Mouse (Mus musculus): ENCODE results near the gene Satb1. TPM values are rescaled to one million over a fixed set of nuclear protein-coding genes. Genes with fewer than 3 reads are reported as not detected.
A peak's percentile ranks its signal among the peaks of the same experiment; 100 is the strongest.

Satb1 gene
- polyA plus RNA-seq, 1 experiment from 2014 or later: 8.2 TPM

DNA sequence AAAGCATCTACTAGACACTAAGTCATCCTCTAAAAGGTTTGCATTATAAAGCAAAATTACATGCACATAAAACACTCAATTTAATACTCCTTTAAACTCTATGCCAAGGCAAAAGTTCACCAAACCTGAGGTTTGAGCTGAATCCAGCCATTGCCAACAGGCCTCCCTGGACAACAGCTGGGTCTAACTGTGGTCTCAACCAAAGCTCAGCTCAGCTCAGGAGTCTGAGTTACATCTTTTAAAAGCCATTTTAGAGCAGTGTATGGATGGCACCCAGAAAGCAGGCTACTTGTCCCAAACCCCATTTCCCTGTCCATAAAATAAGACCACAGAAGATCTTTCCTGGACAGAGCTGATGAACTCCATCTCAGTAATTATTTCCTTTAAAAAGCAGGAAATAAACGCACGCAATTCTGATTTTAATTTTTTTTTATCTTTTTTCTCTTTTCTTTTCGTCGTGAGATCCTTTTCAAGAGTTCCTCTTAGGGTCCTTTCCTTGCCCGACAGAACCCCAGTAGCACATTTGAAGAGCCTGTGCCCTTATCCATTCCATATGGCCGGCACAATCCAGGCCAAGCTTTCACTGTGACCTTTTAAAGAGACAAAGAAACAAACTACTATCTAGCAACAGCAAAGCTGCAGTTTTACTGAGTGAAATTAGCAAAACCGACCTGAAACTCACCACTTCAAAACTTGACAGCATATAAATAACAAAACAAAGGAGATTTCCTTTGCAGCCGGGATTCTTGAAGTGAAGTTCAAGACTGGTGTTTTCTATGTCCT lies 21.8 kb downstream of the Satb1 start:
- Histone ChIP-seq H3K9me3 (ENCODE audit: control insufficient read depth, low read length) (no peaks in the 10 kb centered on the region), H3K4me1 (replicated peaks; ENCODE audit: control insufficient read depth, insufficient read depth, low read length) (0 out of 2 replicates have a peak, but pooled peaks cover 5% of the 10 kb centered on the region), H3K4me3 (ENCODE audit: low read length) (peak overlapping the region; percentile 86), H3K36me3 (ENCODE audit: control insufficient read depth, insufficient read depth, low read length) (no peaks in the 10 kb centered on the region), H3K9ac (ENCODE audit: low read length) (no peak overlapping the region; the same call in 1 of the 2 replicates), H3K27me3 (ENCODE audit: control insufficient read depth, insufficient read depth, low read depth, low read length) (no peaks in the 10 kb centered on the region; the same call in 1 of the 2 replicates), H3K27ac (ENCODE audit: low read length) (no peak overlapping the region), H3K4me2 (ENCODE audit: low read depth, low read length) (peak overlapping the region; percentile 92)
- ATAC-seq (ENCODE audit: low read depth): 0 out of 2 replicates have a peak, but pooled peaks have one; percentile 46
- 3% methylated on average over 8 of the region's 8 CpGs for WGBS

DNA sequence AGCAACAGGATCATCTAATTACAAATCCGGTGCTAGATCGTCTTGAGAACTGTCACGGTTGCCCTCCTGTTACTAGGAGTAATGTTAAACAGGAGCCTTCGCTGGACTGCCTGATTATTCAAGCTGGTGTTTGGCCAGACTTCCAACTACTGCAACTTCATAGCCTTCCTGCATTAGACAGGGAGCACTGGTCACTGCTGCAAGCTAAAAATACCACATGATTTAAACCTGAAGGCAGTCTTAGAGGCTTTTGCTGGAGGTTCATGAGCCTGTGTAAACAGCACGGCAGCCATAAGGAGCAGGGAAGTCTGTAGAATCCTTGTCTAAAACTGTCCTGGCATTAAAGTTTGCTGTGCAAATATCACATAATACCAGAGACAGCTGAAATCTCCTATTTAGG lies 25.7 kb downstream of the Satb1 start:
- Histone ChIP-seq H3K4me2 (ENCODE audit: low read depth, low read length) (no peak overlapping the region), H3K27me3 (ENCODE audit: control insufficient read depth, insufficient read depth, low read depth, low read length) (no peaks in the 10 kb centered on the region), H3K9me3 (ENCODE audit: control insufficient read depth, low read length) (no peaks in the 10 kb centered on the region), H3K36me3 (ENCODE audit: control insufficient read depth, insufficient read depth, low read length) (no peaks in the 10 kb centered on the region), H3K27ac (ENCODE audit: low read length) (no peak overlapping the region), H3K9ac (ENCODE audit: low read length) (no peak overlapping the region), H3K4me1 (replicated peaks; ENCODE audit: control insufficient read depth, insufficient read depth, low read length) (0 out of 2 replicates have a peak, but pooled peaks cover 5% of the 10 kb centered on the region), H3K4me3 (ENCODE audit: low read length) (no peak overlapping the region)
- WGBS: 52% methylated on average over 5 of the region's 5 CpGs
- peak; percentile 43; the same call in 1 of the 2 replicates for ATAC-seq (ENCODE audit: low read depth)

DNA sequence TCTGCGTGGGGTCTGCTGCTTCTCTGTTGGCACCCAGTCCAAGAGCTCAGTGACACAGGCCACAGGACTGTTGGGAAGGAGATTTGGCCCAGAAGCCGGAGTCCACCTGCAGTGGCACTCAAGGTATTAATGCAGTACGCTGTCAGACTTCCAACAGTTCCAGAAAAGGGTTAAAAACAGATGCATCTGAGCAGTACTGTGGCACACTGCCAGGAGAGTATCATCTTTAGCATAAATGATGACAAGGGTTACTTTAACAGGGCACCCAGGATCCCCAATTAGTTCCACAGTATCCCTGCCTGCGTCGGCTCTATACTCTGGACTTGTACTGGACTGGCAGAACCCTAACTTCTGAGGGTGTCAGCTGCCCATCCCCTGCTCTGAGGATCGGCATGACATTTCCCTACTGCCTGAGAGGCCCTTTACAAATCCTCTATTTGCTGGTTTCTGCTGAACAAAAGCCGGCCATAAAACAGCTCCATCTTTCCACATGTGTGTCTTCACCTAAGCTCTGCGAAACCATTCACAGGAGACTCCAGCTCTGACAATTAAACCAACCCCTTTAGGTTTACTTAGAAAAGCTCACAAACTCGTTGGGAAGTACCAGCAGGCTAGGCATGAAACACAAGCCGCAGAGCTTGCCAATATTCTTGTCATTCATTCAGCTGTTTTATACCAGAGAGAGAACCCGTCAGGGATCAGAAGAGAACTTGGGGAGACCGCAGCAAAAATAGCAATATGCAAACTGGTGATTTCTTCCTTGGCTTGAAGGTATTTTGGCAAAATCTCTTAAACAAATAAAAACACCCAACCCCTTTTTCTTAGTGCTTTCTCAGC lies 26.7 kb downstream of the Satb1 start:
- no peak overlapping the region for H3K27ac ChIP-seq (ENCODE audit: low read length)
- H3K9ac ChIP-seq (ENCODE audit: low read length): no peak overlapping the region
- no peak overlapping the region for H3K4me2 ChIP-seq (ENCODE audit: low read depth, low read length)
- H3K27me3 ChIP-seq (ENCODE audit: control insufficient read depth, insufficient read depth, low read depth, low read length): no peaks in the 10 kb centered on the region
- WGBS: 74% methylated on average over 12 of the region's 12 CpGs
- no peak for ATAC-seq (ENCODE audit: low read depth)
- H3K9me3 ChIP-seq (ENCODE audit: control insufficient read depth, low read length): no peaks in the 10 kb centered on the region
- H3K36me3 ChIP-seq (ENCODE audit: control insufficient read depth, insufficient read depth, low read length): no peaks in the 10 kb centered on the region
- 0 out of 2 replicates have a peak, but pooled peaks cover 3% of the 10 kb centered on the region for H3K4me1 ChIP-seq (replicated peaks; ENCODE audit: control insufficient read depth, insufficient read depth, low read length)
- no peak overlapping the region for H3K4me3 ChIP-seq (ENCODE audit: low read length)

DNA sequence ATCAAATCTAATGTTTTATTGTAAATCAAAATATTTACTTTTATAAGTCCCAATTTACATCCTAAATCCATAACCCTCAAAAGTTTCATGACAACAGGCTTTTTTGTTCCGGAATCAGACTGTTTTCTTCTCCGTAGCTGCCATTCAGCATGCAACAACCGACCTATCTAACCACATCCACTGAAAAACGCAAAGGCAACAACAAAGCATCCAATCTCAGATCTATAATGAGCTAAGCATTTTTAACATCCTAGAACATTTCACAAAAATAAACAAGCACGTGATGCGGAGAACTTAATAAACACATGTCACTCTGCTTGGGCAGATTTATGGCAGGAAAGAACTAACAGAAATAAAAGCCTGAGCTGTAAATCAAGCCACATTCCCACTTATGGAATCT lies 32.9 kb downstream of the Satb1 start:
- H3K9ac ChIP-seq (ENCODE audit: low read length): no peak overlapping the region
- no peak overlapping the region for H3K27ac ChIP-seq (ENCODE audit: low read length)
- H3K4me1 ChIP-seq (replicated peaks; ENCODE audit: control insufficient read depth, insufficient read depth, low read length): no peaks in the 10 kb centered on the region
- H3K4me3 ChIP-seq (ENCODE audit: low read length): no peak overlapping the region
- no peaks in the 10 kb centered on the region for H3K9me3 ChIP-seq (ENCODE audit: control insufficient read depth, low read length)
- WGBS: 55% methylated on average over 6 of the region's 6 CpGs
- no peak overlapping the region for H3K4me2 ChIP-seq (ENCODE audit: low read depth, low read length)
- H3K36me3 ChIP-seq (ENCODE audit: control insufficient read depth, insufficient read depth, low read length): no peaks in the 10 kb centered on the region
- no peaks in the 10 kb centered on the region for H3K27me3 ChIP-seq (ENCODE audit: control insufficient read depth, insufficient read depth, low read depth, low read length)
- ATAC-seq (ENCODE audit: low read depth): no peak

DNA sequence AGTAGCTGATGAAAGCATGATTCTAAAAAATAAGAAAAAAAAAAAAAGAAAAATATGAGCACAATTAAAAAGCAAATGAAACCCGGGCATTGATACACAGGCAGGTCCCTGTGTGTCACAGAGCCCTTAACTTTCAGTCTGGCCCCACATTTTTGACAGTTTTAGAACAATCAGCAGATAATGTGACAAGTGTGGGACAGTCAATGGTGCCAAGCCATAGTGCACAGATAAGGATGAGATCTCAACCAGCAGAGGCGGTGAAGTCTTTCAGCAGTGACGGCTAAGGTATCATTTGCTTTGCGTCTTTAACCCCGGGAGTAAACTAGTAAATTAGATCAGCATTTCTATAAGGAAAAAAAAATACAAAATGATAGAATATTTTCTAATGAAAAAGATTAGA lies 36.6 kb downstream of the Satb1 start:
- Histone ChIP-seq H3K4me2 (ENCODE audit: low read depth, low read length) (no peak overlapping the region), H3K27ac (ENCODE audit: low read length) (no peak overlapping the region), H3K4me1 (replicated peaks; ENCODE audit: control insufficient read depth, insufficient read depth, low read length) (no peaks in the 10 kb centered on the region), H3K9ac (ENCODE audit: low read length) (no peak overlapping the region), H3K36me3 (ENCODE audit: control insufficient read depth, insufficient read depth, low read length) (no peaks in the 10 kb centered on the region), H3K4me3 (ENCODE audit: low read length) (no peak overlapping the region), H3K9me3 (ENCODE audit: control insufficient read depth, low read length) (no peaks in the 10 kb centered on the region), H3K27me3 (ENCODE audit: control insufficient read depth, insufficient read depth, low read depth, low read length) (no peaks in the 10 kb centered on the region)
- 87% methylated on average over 5 of the region's 5 CpGs for WGBS
- ATAC-seq (ENCODE audit: low read depth): no peak

DNA sequence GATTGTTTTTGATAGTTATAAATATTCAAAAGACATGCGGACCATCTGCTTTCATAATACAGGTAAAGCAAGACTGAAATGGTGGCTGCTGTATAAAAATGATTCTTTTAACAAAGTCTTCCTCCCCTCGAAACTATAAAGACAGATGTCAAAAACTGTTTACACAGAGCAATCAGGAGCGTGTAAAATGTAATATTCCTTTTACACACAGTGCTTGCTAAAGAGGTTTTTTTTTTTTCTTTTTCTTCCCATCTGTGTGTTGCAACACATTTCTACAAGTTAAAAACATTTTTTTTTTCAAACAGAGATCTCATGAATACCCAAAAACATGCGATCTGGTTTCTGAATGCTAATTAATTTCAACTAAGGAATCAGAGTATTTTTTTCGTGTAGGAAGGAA lies 41.9 kb downstream of the Satb1 start:
- 71% methylated on average over 5 of the region's 5 CpGs for WGBS
- Histone ChIP-seq H3K9ac (ENCODE audit: low read length) (no peak overlapping the region), H3K27me3 (ENCODE audit: control insufficient read depth, insufficient read depth, low read depth, low read length) (no peaks in the 10 kb centered on the region), H3K36me3 (ENCODE audit: control insufficient read depth, insufficient read depth, low read length) (no peaks in the 10 kb centered on the region), H3K4me1 (replicated peaks; ENCODE audit: control insufficient read depth, insufficient read depth, low read length) (no peaks in the 10 kb centered on the region; the same call in 1 of the 2 replicates), H3K27ac (ENCODE audit: low read length) (no peak overlapping the region), H3K4me2 (ENCODE audit: low read depth, low read length) (no peak overlapping the region), H3K4me3 (ENCODE audit: low read length) (no peak overlapping the region), H3K9me3 (ENCODE audit: control insufficient read depth, low read length) (no peaks in the 10 kb centered on the region)
- no peak for ATAC-seq (ENCODE audit: low read depth)

DNA sequence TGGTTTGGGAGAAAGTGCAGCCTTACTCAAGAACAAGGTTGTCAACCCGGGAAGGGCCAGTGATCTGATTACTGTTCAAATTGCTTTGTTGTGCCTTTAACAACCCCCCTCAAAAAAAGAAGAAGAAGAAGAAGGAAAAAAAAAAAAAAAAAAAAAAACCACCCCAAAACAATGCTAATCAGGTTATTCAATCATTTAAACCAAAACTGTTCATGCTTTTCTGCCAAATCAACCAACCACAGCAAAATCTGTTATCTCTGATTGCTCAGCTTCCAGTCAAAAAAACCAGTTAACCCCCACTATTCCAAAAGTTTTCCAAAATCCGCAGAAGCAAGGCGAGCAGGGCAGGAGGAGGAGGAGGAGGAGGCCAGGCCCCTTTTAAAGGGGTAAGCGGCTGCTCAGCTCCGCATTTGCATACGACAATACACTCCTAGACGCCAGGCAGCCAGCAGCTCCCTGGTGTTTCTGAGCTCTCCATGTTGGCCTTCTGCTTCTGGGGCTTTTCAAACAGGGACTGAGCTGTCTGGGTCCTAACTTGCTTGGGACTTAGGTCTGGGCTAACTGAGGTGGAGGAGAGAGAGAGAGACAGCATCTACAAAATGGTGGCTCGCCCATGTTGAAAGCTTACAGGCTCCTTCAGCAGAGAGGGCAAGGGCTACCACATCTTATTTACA lies 42.6 kb downstream of the Satb1 start:
- Histone ChIP-seq H3K27ac (ENCODE audit: low read length) (no peak overlapping the region), H3K27me3 (ENCODE audit: control insufficient read depth, insufficient read depth, low read depth, low read length) (no peaks in the 10 kb centered on the region), H3K9me3 (ENCODE audit: control insufficient read depth, low read length) (no peaks in the 10 kb centered on the region), H3K4me3 (ENCODE audit: low read length) (no peak overlapping the region), H3K4me1 (replicated peaks; ENCODE audit: control insufficient read depth, insufficient read depth, low read length) (no peaks in the 10 kb centered on the region; the same call in 1 of the 2 replicates), H3K9ac (ENCODE audit: low read length) (no peak overlapping the region), H3K36me3 (ENCODE audit: control insufficient read depth, insufficient read depth, low read length) (no peaks in the 10 kb centered on the region), H3K4me2 (ENCODE audit: low read depth, low read length) (no peak overlapping the region)
- WGBS: 41% methylated on average over 8 of the region's 8 CpGs
- ATAC-seq (ENCODE audit: low read depth): no peak; the same call in 1 of the 2 replicates

DNA sequence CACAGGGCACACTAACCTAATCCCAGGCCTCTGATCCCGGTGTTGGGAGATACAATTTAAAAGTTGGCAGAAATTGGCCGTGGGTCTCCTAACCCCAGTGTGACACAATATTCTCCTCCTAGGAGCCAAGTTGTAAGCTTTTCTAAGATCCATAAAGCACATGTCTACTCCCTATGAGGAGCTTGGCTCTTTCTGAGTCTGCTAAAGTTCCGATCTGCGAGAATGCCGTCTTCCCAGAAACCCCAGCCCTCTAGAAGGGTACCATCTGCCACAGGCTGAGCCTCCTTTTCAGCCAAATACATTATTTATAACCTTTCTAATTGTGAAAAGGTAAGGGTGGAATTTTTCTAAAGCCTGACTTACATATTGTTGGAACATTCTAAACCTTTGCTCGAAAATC lies 43.3 kb downstream of the Satb1 start:
- no peaks in the 10 kb centered on the region for H3K36me3 ChIP-seq (ENCODE audit: control insufficient read depth, insufficient read depth, low read length)
- H3K27ac ChIP-seq (ENCODE audit: low read length): no peak overlapping the region
- 86% methylated on average over 6 of the region's 6 CpGs for WGBS
- no peak overlapping the region for H3K4me2 ChIP-seq (ENCODE audit: low read depth, low read length)
- H3K27me3 ChIP-seq (ENCODE audit: control insufficient read depth, insufficient read depth, low read depth, low read length): no peaks in the 10 kb centered on the region
- no peak overlapping the region for H3K9ac ChIP-seq (ENCODE audit: low read length)
- ATAC-seq (ENCODE audit: low read depth): no peak
- H3K9me3 ChIP-seq (ENCODE audit: control insufficient read depth, low read length): no peaks in the 10 kb centered on the region
- H3K4me1 ChIP-seq (replicated peaks; ENCODE audit: control insufficient read depth, insufficient read depth, low read length): no peaks in the 10 kb centered on the region; the same call in none of the 2 replicates
- no peak overlapping the region for H3K4me3 ChIP-seq (ENCODE audit: low read length)

DNA sequence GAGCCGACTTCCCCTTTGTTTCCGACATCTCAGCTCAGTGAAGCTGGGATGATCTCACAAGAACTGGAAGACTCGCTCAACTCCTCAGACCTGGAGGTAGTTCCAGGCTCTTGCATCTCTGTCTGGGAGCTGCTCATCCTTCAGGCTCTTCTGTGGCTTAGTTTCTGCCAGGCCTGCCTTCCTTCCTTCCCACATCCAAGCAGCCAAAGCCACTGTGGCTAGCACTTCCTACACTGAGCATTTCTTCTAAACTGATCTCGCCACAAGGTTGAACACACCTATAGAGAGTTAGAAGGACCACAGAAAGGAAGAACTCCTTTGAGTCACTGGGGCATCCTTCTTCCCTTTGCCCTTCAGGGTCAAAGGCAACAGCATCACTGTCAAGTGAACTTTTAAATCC lies 44.0 kb downstream of the Satb1 start:
- H3K36me3 ChIP-seq (ENCODE audit: control insufficient read depth, insufficient read depth, low read length): no peaks in the 10 kb centered on the region
- no peak for ATAC-seq (ENCODE audit: low read depth)
- H3K4me2 ChIP-seq (ENCODE audit: low read depth, low read length): no peak overlapping the region
- H3K27me3 ChIP-seq (ENCODE audit: control insufficient read depth, insufficient read depth, low read depth, low read length): no peaks in the 10 kb centered on the region
- no peaks in the 10 kb centered on the region for H3K9me3 ChIP-seq (ENCODE audit: control insufficient read depth, low read length)
- no peak overlapping the region for H3K27ac ChIP-seq (ENCODE audit: low read length)
- 84% methylated on average over 4 of the region's 4 CpGs for WGBS
- H3K4me3 ChIP-seq (ENCODE audit: low read length): no peak overlapping the region
- no peak overlapping the region for H3K9ac ChIP-seq (ENCODE audit: low read length)
- no peaks in the 10 kb centered on the region; the same call in none of the 2 replicates for H3K4me1 ChIP-seq (replicated peaks; ENCODE audit: control insufficient read depth, insufficient read depth, low read length)

Data from lung, embryonic 16.5 days (tissue).